Mouse (Mus musculus) effector memory CD4-positive, alpha-beta T cell, adult 7 months (primary cell): ENCODE results near the gene H2al1n. TPM values are rescaled to one million over a fixed set of nuclear protein-coding genes. Genes with fewer than 3 reads are reported as not detected.

Experiments
- polyA plus RNA-seq: library from polyadenylated mRNA; unstranded; fragments of 100-300 nt; shearing (Covaris generic); gene quantifications from one replicate; pipeline ENCODE4 v1.2.1, GENCODE M21; 2017

The H2al1n gene
- not detected for polyA plus RNA-seq

GRCm38 (mm10) chrX:14210848-14211247, at the start of gene H2al1n:
Gene H2al1n, plus strand, starts transcription at chrX:14211148.

